ENCODE assay signal across 9 mouse cellular contexts in genomic region chr5:53123525-53124286, GRCm38 (mm10).
DNase-seq lines count a peak whose midpoint lies in the region; ATAC-seq and TF ChIP-seq lines count a peak whose summit lies in the region.
"Had no signal": no experiment of that assay in that cellular context is flagged by ENCODE, and none has a peak within 500 bp of the region (broad histone marks: within the 10 kb centered on the region; RNA-seq: fewer than 3 reads in every experiment).

No protein-coding gene starts in this region.

- H3K27me3 ChIP-seq in forebrain, postnatal 0 days (ENCODE audit: insufficient read depth, low read length): no peaks in the 10 kb centered on the region
- no peaks in the 10 kb centered on the region for H3K27me3 ChIP-seq in midbrain, embryonic 16.5 days (ENCODE audit: control insufficient read depth, insufficient read depth, low read depth, low read length)

- H3K4me1 ChIP-seq in forebrain, postnatal 0 days (ENCODE audit: insufficient read depth): no peaks in the 10 kb centered on the region
- H3K4me1 ChIP-seq in midbrain, embryonic 16.5 days (ENCODE audit: control insufficient read depth, insufficient read depth, low read length): peaks cover 15% of the 10 kb centered on the region

- H3K9me3 ChIP-seq in forebrain, postnatal 0 days (ENCODE audit: low read length): no peaks in the 10 kb centered on the region
- no peaks in the 10 kb centered on the region for H3K9me3 ChIP-seq in midbrain, embryonic 16.5 days (replicated peaks; ENCODE audit: control insufficient read depth, low read length, poor library complexity, severe bottlenecking)

- TF ChIP-seq CTCF in forebrain, postnatal 0 days (IDR thresholded peaks at IDR 0.05; ENCODE audit: low read depth): peak; percentile 87

- no peak overlapping the region for H3K9ac ChIP-seq in forebrain, postnatal 0 days
- H3K9ac ChIP-seq in midbrain, embryonic 16.5 days (ENCODE audit: low read depth, low read length): no peak overlapping the region

- H3K27ac ChIP-seq in forebrain, postnatal 0 days (ENCODE audit: low read depth, low read length): no peak overlapping the region; the same call in 1 of the 2 replicates
- H3K27ac ChIP-seq in midbrain, embryonic 16.5 days (ENCODE audit: low read length): no peak overlapping the region

- peaks cover 4% of the 10 kb centered on the region for H3K36me3 ChIP-seq in forebrain, postnatal 0 days (ENCODE audit: insufficient read depth)
- H3K36me3 ChIP-seq in midbrain, embryonic 16.5 days (ENCODE audit: control insufficient read depth, insufficient read depth, low read length): peaks cover 7% of the 10 kb centered on the region; the same call in 1 of the 2 replicates
- H3K36me3 ChIP-seq: G1E had no signal

- 7% methylated on average over 10 of the region's 10 CpGs for WGBS in forebrain, postnatal 0 days
- WGBS in midbrain, embryonic 16.5 days: 19% methylated on average over 10 of the region's 10 CpGs

- ATAC-seq in forebrain, postnatal 0 days: peak; percentile 93
- peak; percentile 89 for ATAC-seq in midbrain, embryonic 16.5 days

- peak; percentile 25 for DNase-seq in gastrocnemius, adult 18-20 months (ENCODE audit: low spot score)
- DNase-seq in gastrocnemius, postnatal 25 days: no peak
- peak; percentile 53 for DNase-seq in urinary bladder, postnatal 14 days (ENCODE audit: low spot score)
- DNase-seq in urinary bladder, postnatal 4 days (ENCODE audit: low spot score in 2 of 2): no peak
- peak; percentile 82 for DNase-seq in forebrain, postnatal 0 days
- peak; percentile 54 to 74 for DNase-seq in layer of hippocampus, postnatal 10 days (ENCODE audit: low spot score in 2 of 2)
- no peak for DNase-seq in c-Kit-positive CD71-positive TER-119-positive erythroid progenitor cells, embryonic 14.5 days (ENCODE audit: low spot score)

- no peak overlapping the region for H3K4me2 ChIP-seq in forebrain, postnatal 0 days (ENCODE audit: low read depth)
- no peak overlapping the region for H3K4me2 ChIP-seq in midbrain, embryonic 16.5 days (ENCODE audit: low read length)

- no peak overlapping the region for H3K4me3 ChIP-seq in forebrain, postnatal 0 days (ENCODE audit: low read depth, low read length)
- H3K4me3 ChIP-seq in midbrain, embryonic 16.5 days (ENCODE audit: low read depth, low read length): no peak overlapping the region

Comparison
In these comparisons a context has a peak if more than half of its experiments do, and no peak if none do; other contexts are left out.
1. DNase-seq: peak in gastrocnemius, adult 18-20 months (single experiment), urinary bladder, postnatal 14 days (single experiment), forebrain, postnatal 0 days (single experiment) and layer of hippocampus, postnatal 10 days (2 of 2); none in gastrocnemius, postnatal 25 days (single experiment), urinary bladder, postnatal 4 days (0 of 2) and c-Kit-positive CD71-positive TER-119-positive erythroid progenitor cells, embryonic 14.5 days (single experiment).